Mouse (Mus musculus): Measurements from ENCODE around the gene Ubqln4. TPM values are rescaled to one million over a fixed set of nuclear protein-coding genes. Genes with fewer than 3 reads are reported as not detected.
A peak's percentile ranks its signal among the peaks of the same experiment; 100 is the strongest.

The Ubqln4 gene
- polyA plus RNA-seq (2021), result 143 TPM

DNA sequence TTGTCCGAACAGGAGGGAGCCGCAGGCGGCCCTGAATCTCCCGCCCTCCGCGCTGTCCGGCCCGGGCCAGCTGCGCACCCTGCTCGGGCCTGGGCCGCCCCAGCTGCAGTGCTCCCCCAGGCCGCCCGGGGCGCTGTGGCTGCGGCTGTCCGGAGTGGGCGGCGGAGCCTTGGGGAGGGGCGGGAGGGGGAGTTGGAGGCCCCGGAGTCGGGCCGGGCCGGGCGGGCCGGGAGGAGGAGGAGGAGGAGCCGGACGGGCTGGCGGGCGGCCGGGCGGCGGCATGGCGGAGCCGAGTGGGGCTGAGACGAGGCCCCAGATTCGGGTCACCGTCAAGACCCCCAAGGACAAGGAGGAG is at the start of gene Ubqln4:
Gene Ubqln4, plus strand, starts transcription at position 234 of the 355 bp plus-strand sequence.
- no peak for TF ChIP-seq CTCF (IDR thresholded peaks at IDR 0.05)
- in situ Hi-C loops (cut with MboI; ENCODE audit: low pct_unique_long_range_greater_than_20kb), result no loop called here
- peak; percentile 84 for ATAC-seq
- H3K27me3 ChIP-seq, result no peaks in the 10 kb centered on the region
- POLR2A ChIA-PET, result interaction anchor here (0.8 to 4.9 kb wide), 6 partner anchors 10 to 38 kb away, joined by 3 to 35 read pairs (median 6); no protein-coding TSS in a partner anchor
- DNase-seq (ENCODE audit: low read depth, low spot score), result peak; percentile 63
- CTCF ChIA-PET, result interaction anchor here (1.5 to 4.5 kb wide), 4 partner anchors 9 to 39 kb away, joined by 4 to 29 read pairs (median 8); no protein-coding TSS in a partner anchor

DNA sequence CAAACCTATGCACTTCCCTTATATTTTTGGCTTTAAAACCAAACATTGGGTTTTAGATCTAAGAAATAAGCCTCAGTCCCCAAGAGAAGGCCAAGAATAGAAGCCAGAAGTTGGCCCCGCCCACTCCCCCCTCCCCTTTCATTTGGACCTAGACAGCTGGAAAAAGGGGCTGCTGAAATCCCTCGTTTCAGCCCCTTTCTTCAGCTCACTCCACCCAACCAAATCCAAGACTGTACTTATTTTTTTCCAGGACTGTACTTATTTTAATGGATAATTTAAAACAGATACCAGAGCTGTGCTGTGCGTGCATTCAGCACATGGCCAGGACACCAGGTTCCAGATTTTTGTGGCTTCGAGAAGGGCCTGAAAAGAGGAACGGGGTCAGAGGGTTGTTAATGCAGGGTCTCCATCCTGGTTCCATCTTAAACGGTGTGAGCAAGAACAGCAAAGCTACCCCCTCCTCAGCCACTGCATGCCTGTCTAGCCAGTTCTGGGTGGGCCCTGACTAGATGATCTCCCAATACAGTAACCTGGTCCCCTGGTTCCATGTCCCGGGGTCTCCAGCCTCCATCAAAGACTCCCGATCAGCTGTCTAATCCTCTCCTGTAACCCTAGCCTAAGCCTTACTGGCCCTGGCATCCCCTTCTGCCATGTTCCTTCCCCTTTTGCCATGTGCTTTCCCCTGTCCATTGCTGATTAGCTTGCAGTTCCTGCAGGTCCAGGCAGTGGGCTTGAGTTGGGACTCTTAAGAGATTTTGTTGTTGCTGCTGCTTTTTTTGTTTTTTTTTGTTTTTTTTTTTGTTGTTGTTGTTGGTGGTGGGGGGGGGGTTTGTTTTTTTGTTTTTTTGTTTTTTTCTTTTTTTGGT is 49.4 kb upstream of the Ubqln4 start:
- no peaks in the 10 kb centered on the region for H3K27me3 ChIP-seq
- ChIA-PET CTCF (interaction anchor here (1.5 to 9.3 kb wide), 3 partner anchors 15 to 18 kb away, joined by 4 to 111 read pairs (median 5); no protein-coding TSS in a partner anchor), POLR2A (interaction anchor here (1.0 to 6.0 kb wide), 9 partner anchors 8 to 127 kb away, joined by 3 to 75 read pairs (median 9); no protein-coding TSS in a partner anchor)
- no peak for DNase-seq (ENCODE audit: low read depth, low spot score)
- TF ChIP-seq CTCF (IDR thresholded peaks at IDR 0.05), result no peak
- ATAC-seq, result no peak
- in situ Hi-C loops (cut with MboI; ENCODE audit: low pct_unique_long_range_greater_than_20kb), result no loop called here

DNA sequence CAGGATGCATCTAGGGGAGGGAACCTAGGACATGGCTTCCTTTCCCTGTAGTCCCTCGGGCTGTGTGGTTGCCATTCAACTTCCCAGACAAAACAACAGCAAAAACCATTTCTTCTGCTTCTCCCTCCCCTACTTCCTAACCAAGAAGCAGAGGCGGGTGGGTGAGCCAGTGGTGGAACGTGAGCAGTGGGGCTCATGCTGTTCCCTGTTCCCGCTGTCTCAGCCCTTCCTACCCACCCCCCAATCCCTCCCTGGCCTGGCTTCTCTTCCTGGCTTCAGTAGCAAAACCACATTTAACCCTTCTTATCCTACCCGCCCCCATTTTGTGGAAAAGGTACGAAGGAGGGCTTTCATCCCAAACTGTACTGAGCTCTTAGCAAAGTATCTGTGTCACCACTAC is 48.5 kb upstream of the Ubqln4 start:
- no peak for DNase-seq (ENCODE audit: low read depth, low spot score)
- CTCF ChIA-PET, result interaction anchor here (9.3 kb wide), 1 partner anchor 18 kb away, joined by 111 read pairs; no protein-coding TSS in a partner anchor
- in situ Hi-C loops (cut with MboI; ENCODE audit: low pct_unique_long_range_greater_than_20kb), result no loop called here
- ATAC-seq, result no peak
- no peak for TF ChIP-seq CTCF (IDR thresholded peaks at IDR 0.05)
- POLR2A ChIA-PET, result no interaction called here
- no peaks in the 10 kb centered on the region for H3K27me3 ChIP-seq

DNA sequence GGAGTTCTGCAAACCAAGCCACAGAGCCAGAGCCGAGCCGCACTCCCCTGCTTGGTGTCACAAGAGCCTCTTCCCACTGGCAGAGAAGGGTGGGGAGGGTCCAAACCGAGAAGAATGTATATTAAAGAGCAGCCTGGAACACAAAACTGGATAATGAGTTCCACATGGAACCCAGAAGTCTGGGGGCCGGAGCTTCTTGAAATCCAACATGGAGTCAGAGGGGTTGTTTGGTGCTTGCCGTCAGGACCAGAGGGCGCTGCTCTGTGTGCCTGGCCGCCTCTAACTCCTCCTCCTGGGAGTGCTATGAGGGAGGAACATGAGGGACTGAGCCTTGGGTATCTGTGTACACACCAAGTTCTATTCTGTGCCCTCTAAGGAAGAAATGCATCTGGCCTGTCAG is 47.8 kb upstream of the Ubqln4 start:
- in situ Hi-C loops (cut with MboI; ENCODE audit: low pct_unique_long_range_greater_than_20kb), result no loop called here
- TF ChIP-seq CTCF (IDR thresholded peaks at IDR 0.05), result no peak
- H3K27me3 ChIP-seq, result no peaks in the 10 kb centered on the region
- ChIA-PET CTCF (interaction anchor here (0.7 to 9.3 kb wide), 5 partner anchors 10 to 98 kb away, joined by 3 to 111 read pairs (median 6); no protein-coding TSS in a partner anchor), POLR2A (no interaction called here)
- DNase-seq (ENCODE audit: low read depth, low spot score), result no peak
- ATAC-seq, result no peak

DNA sequence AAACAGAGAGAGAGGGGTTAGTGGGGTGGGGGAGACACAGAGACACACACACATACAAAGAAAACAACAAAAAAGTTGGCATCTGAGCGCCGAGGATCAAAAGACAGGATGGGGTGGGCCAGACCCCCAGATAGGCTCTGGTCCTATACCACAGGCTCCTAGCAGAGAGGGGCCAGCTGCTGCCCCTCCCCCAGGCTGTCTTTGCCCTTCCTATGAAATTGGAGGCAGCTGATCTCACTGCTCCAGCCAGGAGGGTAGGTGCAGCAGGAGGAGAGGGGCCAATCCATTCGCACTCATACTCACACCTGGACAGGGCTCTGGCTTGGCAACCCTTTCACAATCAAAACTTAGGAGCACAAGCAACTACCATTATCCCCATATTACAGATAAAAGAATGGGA is 44.3 kb upstream of the Ubqln4 start:
- no peak for DNase-seq (ENCODE audit: low read depth, low spot score)
- CTCF ChIA-PET, result interaction anchor here (0.7 to 23.7 kb wide), 5 partner anchors 9 to 102 kb away, joined by 3 to 484 read pairs (median 5); no protein-coding TSS in a partner anchor
- POLR2A ChIA-PET, result interaction anchor here (0.6 to 2.6 kb wide), 6 partner anchors 11 to 51 kb away, joined by 3 to 9 read pairs (median 4); no protein-coding TSS in a partner anchor
- no peak for TF ChIP-seq CTCF (IDR thresholded peaks at IDR 0.05)
- no peaks in the 10 kb centered on the region for H3K27me3 ChIP-seq
- in situ Hi-C loops (cut with MboI; ENCODE audit: low pct_unique_long_range_greater_than_20kb), result no loop called here
- no peak for ATAC-seq

DNA sequence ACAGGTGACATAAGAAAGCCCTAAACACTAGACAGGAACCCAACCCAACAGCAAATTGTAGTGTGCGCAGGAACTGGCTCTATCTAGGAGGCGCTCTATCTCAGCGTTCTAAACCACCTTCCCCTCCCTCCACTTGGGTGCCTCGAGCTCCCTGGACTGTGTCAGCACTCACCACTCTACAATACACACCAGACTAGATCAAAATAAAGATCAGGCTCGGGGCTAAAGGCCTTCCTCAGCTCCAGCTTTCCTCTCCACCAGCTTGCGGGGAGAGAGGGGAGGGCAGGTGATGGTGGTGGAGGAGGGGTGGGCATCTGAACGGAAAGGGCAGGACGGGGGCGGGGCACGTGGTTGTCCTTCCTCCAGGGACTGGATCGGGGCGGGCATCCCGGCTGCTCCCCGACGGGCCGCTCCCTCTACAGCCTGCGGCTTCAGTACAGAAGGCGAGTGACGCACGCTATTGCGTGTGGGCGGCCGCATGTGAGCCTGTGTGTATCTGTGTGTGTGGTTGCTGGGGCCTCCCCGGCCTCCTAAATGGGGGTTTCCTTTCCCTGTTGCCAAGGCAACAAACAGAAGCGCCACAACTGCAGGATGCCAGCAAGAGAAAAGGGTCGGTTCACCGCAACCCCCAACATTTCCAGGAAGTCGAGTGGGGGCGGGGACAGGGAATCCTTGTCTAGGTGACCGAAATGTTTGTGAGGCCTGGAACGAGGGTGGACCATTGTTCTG is 43.7 kb upstream of the Ubqln4 start, which contains the start of gene Lmna:
Gene Lmna, minus strand, starts transcription at position 265 of the 729 bp plus-strand sequence.
- DNase-seq (ENCODE audit: low read depth, low spot score) (peak; percentile 94), ATAC-seq (peak; percentile 84)
- in situ Hi-C loops (cut with MboI; ENCODE audit: low pct_unique_long_range_greater_than_20kb), result no loop called here
- no peaks in the 10 kb centered on the region for H3K27me3 ChIP-seq
- ChIA-PET POLR2A (interaction anchor here (0.6 to 2.6 kb wide), 10 partner anchors 8 to 51 kb away, joined by 3 to 9 read pairs (median 3); no protein-coding TSS in a partner anchor), CTCF (interaction anchor here (0.7 to 23.7 kb wide), 6 partner anchors 9 to 103 kb away, joined by 3 to 484 read pairs (median 4); no protein-coding TSS in a partner anchor)
- no peak for TF ChIP-seq CTCF (IDR thresholded peaks at IDR 0.05)

DNA sequence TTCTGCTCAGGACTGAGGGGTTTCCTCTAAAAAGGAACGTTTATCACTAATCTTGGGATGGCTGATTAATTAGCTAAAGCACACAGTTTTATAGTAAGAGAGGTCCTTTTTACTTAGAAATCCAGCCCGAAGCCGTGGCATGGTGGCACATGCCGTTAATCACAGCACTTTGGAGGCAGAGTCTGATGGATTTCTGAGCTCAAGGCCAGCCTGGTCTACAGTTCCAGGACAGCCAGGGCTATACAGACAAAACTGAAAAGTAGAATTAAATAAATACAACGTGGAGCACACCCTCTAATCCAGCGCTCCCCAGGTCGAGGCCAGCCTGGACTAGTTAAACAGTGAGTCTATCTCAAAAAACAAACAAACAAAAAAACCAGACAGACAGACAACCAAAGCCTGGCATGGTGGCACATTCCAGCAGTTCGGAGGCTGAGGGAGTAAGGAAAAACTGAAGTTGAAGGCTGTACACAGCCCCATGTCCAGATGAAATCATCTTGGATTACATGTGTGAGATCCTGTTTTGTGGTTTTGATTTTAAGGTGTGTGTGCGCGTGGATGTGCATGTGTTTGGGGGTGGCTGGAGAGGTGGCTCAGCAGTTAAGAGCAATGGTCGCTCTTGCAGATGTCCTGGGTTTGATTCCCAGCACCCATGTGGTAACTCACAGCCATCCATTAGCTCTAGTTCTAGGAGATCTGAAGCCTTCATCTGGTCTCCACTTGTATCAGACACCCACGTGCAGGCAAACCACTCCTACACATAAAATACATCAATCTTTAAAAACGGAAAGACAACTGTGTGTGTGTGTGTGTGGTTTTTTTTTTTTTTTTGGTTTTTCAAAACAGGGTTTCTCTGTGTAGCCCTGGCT is 42.9 kb upstream of the Ubqln4 start:
- ChIA-PET CTCF (interaction anchor here (1.2 to 23.7 kb wide), 4 partner anchors 10 to 103 kb away, joined by 4 to 484 read pairs (median 14); no protein-coding TSS in a partner anchor), POLR2A (interaction anchor here (0.7 to 2.6 kb wide), 10 partner anchors 9 to 168 kb away, joined by 3 to 9 read pairs (median 3); no protein-coding TSS in a partner anchor)
- DNase-seq (ENCODE audit: low read depth, low spot score) (no peak), ATAC-seq (no peak)
- in situ Hi-C loops (cut with MboI; ENCODE audit: low pct_unique_long_range_greater_than_20kb), result no loop called here
- no peak for TF ChIP-seq CTCF (IDR thresholded peaks at IDR 0.05)
- H3K27me3 ChIP-seq, result no peaks in the 10 kb centered on the region

DNA sequence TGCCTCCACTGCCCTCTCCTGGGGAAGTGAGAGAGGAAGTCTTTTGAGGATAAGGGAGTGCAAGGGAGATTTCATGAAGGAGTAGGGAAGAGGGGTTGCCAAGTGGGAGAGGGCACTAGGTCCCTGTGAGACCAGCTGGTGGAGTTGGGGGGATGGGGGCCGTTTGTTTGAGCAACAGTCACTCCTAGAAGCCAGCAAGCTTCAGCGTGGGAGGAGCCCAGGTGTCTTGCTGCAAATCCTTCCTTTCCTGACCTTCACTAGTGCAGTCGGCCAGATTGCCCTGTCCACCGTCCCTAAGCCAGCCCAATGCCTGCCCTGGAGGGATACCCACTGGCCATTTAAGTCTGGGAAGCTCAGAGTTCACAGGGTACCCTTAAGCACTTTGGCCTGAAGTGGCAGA is 42.0 kb upstream of the Ubqln4 start:
- in situ Hi-C loops (cut with MboI; ENCODE audit: low pct_unique_long_range_greater_than_20kb), result no loop called here
- CTCF ChIA-PET, result interaction anchor here (2.2 to 23.7 kb wide), 2 partner anchors 10 to 27 kb away, joined by 8 to 484 read pairs; no protein-coding TSS in a partner anchor
- no peak for TF ChIP-seq CTCF (IDR thresholded peaks at IDR 0.05)
- POLR2A ChIA-PET, result interaction anchor here (0.8 to 2.1 kb wide), 4 partner anchors 9 to 25 kb away, joined by 3 to 9 read pairs (median 3); no protein-coding TSS in a partner anchor
- DNase-seq (ENCODE audit: low read depth, low spot score), result no peak
- no peaks in the 10 kb centered on the region for H3K27me3 ChIP-seq
- ATAC-seq, result no peak
